Mouse (Mus musculus): ENCODE measurements around the gene Cage1.

- no peak for TF ChIP-seq CTCF (IDR thresholded peaks at IDR 0.05; ENCODE audit: low read depth)
- no peak for TF ChIP-seq EP300 (IDR thresholded peaks at IDR 0.05; ENCODE audit: low read depth)
Observed at GRCm38 (mm10) chr13:37974036-37974435, 62.8 kb downstream of the Cage1 start.

Data from liver, postnatal 0 days (tissue).